Mouse (Mus musculus): ENCODE measurements around the gene Wwp2.

GRCm38 (mm10) chr8:107546817-107547216 lies 110.7 kb downstream of the Wwp2 start:
- no peak for TF ChIP-seq POLR2A (IDR thresholded peaks at IDR 0.05; ENCODE audit: extremely low read depth, insufficient read depth, low read length)
- no peak for TF ChIP-seq CTCF (IDR thresholded peaks at IDR 0.05; ENCODE audit: low read depth, low read length)
